Mouse (Mus musculus): ENCODE results near the gene Bmp2.

DNA sequence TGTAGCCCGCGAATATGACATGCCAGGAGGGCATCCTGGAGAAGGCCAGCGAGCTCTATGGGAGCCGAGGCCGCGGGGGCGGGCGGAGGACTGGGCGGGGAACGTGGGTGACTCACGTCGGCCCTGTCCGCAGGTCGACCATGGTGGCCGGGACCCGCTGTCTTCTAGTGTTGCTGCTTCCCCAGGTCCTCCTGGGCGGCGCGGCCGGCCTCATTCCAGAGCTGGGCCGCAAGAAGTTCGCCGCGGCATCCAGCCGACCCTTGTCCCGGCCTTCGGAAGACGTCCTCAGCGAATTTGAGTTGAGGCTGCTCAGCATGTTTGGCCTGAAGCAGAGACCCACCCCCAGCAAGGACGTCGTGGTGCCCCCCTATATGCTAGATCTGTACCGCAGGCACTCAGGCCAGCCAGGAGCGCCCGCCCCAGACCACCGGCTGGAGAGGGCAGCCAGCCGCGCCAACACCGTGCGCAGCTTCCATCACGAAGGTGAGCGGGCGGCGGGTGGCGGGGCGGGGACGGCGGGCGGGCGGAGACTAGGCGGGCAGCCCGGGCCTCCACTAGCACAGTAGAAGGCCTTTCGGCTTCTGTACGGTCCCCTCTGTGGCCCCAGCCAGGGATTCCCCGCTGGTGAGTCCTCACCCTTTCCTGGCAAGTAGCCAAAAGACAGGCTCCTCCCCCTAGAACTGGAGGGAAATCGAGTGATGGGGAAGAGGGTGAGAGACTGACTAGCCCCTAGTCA lies 2.5 kb downstream of the Bmp2 start:
- no peak for TF ChIP-seq CHD2 (IDR thresholded peaks at IDR 0.05; ENCODE audit: low read depth, low read length)
- TF ChIP-seq HCFC1 (IDR thresholded peaks at IDR 0.05; ENCODE audit: borderline replicate concordance, insufficient read depth, low read length) = no peak
- TF ChIP-seq ZNF384 (IDR thresholded peaks at IDR 0.05; ENCODE audit: low read depth, low read length) = no peak
- no peak for TF ChIP-seq ZC3H11A (IDR thresholded peaks at IDR 0.05; ENCODE audit: borderline replicate concordance, low read depth, low read length)
- no peak for TF ChIP-seq MAFK (IDR thresholded peaks at IDR 0.05; ENCODE audit: insufficient read depth, low read depth, low read length)
